Mouse (Mus musculus) bone marrow, adult 2 months (tissue): ENCODE measurements around the gene Cpne9.

ENCODE experiments used
- CTCF ChIP-seq: fragments of 200-500 bp; IDR thresholded peaks from 2 replicates; pipeline ENCODE4 v1.5.1; 2011; ENCODE audit warnings: low read length, control low read depth; ENCODE audit not compliant: control insufficient read depth, insufficient read depth
- POLR2A ChIP-seq: fragments of 200-500 bp; IDR thresholded peaks from 2 replicates; pipeline ENCODE4 v1.6.1; 2011; ENCODE audit warnings: low read depth, mild to moderate bottlenecking, control low read depth, low read length, borderline replicate concordance; ENCODE audit not compliant: control insufficient read depth

DNA sequence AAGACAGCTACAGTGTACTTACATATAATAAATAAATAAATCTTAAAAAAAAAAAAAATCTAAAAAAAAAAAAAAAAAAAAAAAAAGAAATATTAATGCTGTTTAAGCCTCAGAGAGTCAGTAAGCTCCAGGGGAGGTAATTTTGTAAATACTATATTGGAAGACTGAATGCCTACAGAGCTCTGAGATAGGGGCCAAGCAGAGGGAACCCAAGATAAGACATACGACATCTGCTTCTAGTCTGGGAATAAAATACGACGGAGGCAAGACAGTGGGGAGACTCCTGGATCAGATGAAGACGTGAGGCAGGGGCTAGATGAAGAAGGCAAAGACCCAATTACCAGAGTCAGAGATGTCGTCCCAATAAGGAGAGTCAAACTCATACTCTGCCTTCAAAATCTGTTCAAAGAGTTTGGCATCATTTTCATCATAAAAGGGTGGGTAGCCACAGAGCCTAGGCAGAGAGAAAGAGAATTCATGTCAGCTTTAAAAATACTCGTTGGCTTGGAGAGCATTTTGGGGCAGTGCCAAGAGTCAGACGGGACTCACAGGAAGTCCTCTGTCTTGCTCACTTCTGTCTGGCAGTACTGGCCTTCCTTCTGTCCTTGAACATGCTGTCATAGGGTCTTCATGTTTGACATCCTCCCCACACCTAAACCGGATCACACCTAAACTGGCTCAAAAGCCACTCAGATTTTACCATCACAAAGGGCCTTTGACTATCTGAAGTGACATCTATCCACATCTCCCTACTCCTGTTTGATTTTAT is 54.9 kb downstream of the Cpne9 start:
- no peak for TF ChIP-seq CTCF
- no peak for TF ChIP-seq POLR2A
